Mouse (Mus musculus) right cerebral cortex, postnatal 10 days (tissue): ENCODE measurements around the gene Cfap97.

ENCODE experiments used
- DNase-seq, 2 experiments: peaks; one replicate each; pipeline ENCODE4 v3.0.0; 2021; ENCODE audit warnings: low spot score in 2 of 2

Gene Cfap97

GRCm38 (mm10) chr8:46153042-46153441 lies 1.5 kb downstream of the Cfap97 start:
- no peak for DNase-seq

GRCm38 (mm10) chr8:46162953-46163869 lies 11.6 kb downstream of the Cfap97 start:
- DNase-seq = peak; percentile 96 to 97

- no peak for DNase-seq
These were observed 12.3 kb downstream of the Cfap97 start for GRCm38 (mm10) chr8:46163870-46164190.

GRCm38 (mm10) chr8:46173651-46174050 lies 22.1 kb downstream of the Cfap97 start:
- DNase-seq = no peak

GRCm38 (mm10) chr8:46180136-46180535 lies 28.6 kb downstream of the Cfap97 start:
- no peak for DNase-seq

GRCm38 (mm10) chr8:46185361-46185760 lies 33.8 kb downstream of the Cfap97 start:
- peak; percentile 53 to 73 for DNase-seq

GRCm38 (mm10) chr8:46193100-46193499 lies 41.5 kb downstream of the Cfap97 start:
- DNase-seq = no peak

GRCm38 (mm10) chr8:46196877-46197276 lies 45.3 kb downstream of the Cfap97 start:
- DNase-seq = peak in 1 of 2 experiments; percentile 10

- no peak for DNase-seq
These were observed 46.1 kb downstream of the Cfap97 start for GRCm38 (mm10) chr8:46197673-46198072.

GRCm38 (mm10) chr8:46202350-46202749 lies 50.8 kb downstream of the Cfap97 start:
- no peak for DNase-seq

GRCm38 (mm10) chr8:46204301-46204700 lies 52.7 kb downstream of the Cfap97 start:
- no peak for DNase-seq

GRCm38 (mm10) chr8:46204974-46205640 lies 53.5 kb downstream of the Cfap97 start:
- peak in 1 of 2 experiments; percentile 28 for DNase-seq

GRCm38 (mm10) chr8:46206107-46206506 lies 54.5 kb downstream of the Cfap97 start:
- DNase-seq = no peak

GRCm38 (mm10) chr8:46208354-46208753 lies 56.8 kb downstream of the Cfap97 start:
- peak; percentile 75 for DNase-seq

- DNase-seq = peak; percentile 56 to 60
These were observed 57.5 kb downstream of the Cfap97 start for GRCm38 (mm10) chr8:46209057-46209456.

- DNase-seq = peak; percentile 98 to 99
These were observed 59.1 kb downstream of the Cfap97 start, which contains the start of gene Slc25a4 for GRCm38 (mm10) chr8:46210404-46211315. Gene Slc25a4 (minus strand): TSS chr8:46211284.

- DNase-seq = peak; percentile 50 to 58
These were observed 60.1 kb downstream of the Cfap97 start for GRCm38 (mm10) chr8:46211611-46212071.

- DNase-seq = peak; percentile 56 to 70
These were observed 60.6 kb downstream of the Cfap97 start for GRCm38 (mm10) chr8:46212194-46212593.

- no peak for DNase-seq
These were observed 62.5 kb downstream of the Cfap97 start for GRCm38 (mm10) chr8:46213971-46214480.

- peak; percentile 68 to 81 for DNase-seq
These were observed 65.3 kb downstream of the Cfap97 start for GRCm38 (mm10) chr8:46216838-46217237.

- DNase-seq = no peak
These were observed 69.0 kb downstream of the Cfap97 start for GRCm38 (mm10) chr8:46220566-46220965.
